Mouse (Mus musculus): ENCODE data around the gene Spata2.

DNA sequence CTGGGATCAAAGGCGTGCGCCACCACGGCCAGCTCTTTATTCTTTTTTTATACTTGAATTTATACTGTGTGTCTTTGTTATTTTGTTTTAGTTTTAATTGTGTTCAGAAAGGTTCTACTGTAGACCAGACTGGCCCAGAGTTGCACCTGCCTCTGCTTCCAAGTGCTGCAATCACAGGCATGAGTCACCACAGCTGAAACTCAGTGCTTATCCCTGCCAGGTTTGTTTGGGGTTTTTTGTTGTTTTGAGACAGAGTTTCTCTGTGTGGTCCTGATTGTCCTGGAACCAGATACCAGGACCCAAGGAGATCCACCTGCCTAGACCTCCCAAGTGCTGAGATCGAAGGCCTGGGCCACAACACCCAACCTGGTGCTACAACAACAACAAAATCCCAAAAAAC, 15.9 kb upstream of the Spata2 start:
- no peak for TF ChIP-seq CTCF (IDR thresholded peaks at IDR 0.05; ENCODE audit: low read depth)
- TF ChIP-seq EP300 (IDR thresholded peaks at IDR 0.05; ENCODE audit: low read depth), result no peak
